Mouse (Mus musculus) ES-E14 (cell line): ENCODE measurements at regions not wholly inside any gene's neighbourhood (a gene's known extent, or its start where the extent isn't known, plus 50 kb on each side); places are given as distances from the start of the nearest gene placed in this dataset.

Experiments
- CHD2 ChIP-seq: IDR thresholded peaks from 2 replicates; pipeline ENCODE4 v1.6.1; 2014; ENCODE audit warnings: mild to moderate bottlenecking, low read depth, low read length, inconsistent platforms
- HCFC1 ChIP-seq: IDR thresholded peaks from 2 replicates; pipeline ENCODE4 v1.6.1; 2012; ENCODE audit warnings: low read length, inconsistent platforms, borderline replicate concordance; ENCODE audit not compliant: insufficient read depth
- ZNF384 ChIP-seq: IDR thresholded peaks from 2 replicates; pipeline ENCODE4 v1.6.1; 2012; ENCODE audit warnings: low read depth, low read length, inconsistent platforms

- no peak for TF ChIP-seq CHD2
- TF ChIP-seq HCFC1, result no peak
- no peak for TF ChIP-seq ZNF384
These were observed 208.6 kb upstream of the Gmds start for GRCm38 (mm10) chr13:32547126-32547525.
